Mouse (Mus musculus): ENCODE measurements around the gene Rnf149.
A peak's percentile ranks its signal among the peaks of the same experiment; 100 is the strongest.
"Not testable (repeated sequence)": the region's sequence is repeated elsewhere in the genome, so short reads cannot be mapped to it uniquely, and the experiment has no call there.

The Rnf149 gene

GRCm38 (mm10) chr1:39577253-39577705 lies at the start of gene Rnf149:
Rnf149 (minus strand) TSS chr1:39577405.
- DNase-seq, result peak; percentile 100

DNA sequence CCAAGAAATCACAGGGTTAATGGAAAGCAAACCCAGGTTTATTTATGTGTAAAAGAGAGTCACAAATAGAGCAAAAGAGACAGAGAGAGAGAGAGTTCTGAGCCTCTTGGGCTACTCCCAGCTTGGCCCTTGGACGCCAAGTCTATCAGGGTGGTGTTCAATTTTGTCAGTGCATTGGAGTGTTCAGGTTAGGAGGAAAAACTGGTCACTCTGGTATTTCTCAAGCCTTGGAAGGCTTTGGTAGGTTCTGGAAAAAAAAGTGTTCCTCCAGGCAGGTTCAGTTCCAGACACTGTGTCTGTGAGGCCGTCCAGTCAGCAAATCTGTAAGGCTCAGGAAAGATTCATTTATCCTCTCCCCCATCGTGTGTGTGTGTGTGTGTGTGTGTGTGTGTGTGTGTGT lies 48.3 kb upstream of the Rnf149 start:
- DNase-seq, result no peak

DNA sequence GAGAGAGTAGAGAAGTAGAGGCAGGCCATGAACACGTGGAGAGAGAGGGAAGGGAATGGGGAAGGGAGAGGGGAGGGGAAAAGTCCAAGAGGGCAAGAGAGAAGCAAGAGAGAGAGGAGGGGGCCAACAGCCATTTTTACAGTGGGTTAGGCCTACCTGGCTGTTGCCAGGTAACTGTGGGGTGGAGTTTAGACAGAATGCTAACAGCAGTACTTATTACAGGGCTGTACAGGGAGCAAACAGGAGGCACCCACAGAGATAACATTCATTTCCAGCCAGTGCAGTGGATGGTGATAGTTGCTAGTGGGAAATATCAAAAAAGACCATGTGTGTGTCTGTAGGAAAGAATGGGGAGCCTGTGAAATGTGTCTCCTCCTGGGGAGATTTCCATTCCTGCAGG lies 46.5 kb upstream of the Rnf149 start:
- DNase-seq, result no peak

DNA sequence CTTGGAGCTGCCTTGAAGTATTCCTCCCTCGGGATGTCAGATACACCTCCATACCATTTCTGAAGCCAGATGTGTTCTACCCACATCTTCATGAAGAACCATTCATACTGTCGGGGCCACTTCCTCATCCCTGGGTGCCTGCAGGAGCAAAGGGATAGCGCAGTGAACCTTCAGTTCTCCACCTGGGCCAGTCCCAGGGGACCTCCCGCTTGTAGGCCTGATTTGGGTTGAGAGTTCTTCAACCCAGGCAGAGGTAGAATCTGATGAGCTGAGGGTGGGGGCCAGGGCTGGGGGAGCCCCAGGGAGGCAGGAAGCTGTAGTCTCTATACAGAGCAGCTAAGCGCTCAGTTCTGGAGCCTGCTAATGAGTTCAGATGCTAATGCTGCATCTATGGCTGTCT lies 45.9 kb upstream of the Rnf149 start:
- no peak for DNase-seq

GRCm38 (mm10) chr1:39618524-39618923 lies 41.3 kb upstream of the Rnf149 start:
- DNase-seq, result no peak

DNA sequence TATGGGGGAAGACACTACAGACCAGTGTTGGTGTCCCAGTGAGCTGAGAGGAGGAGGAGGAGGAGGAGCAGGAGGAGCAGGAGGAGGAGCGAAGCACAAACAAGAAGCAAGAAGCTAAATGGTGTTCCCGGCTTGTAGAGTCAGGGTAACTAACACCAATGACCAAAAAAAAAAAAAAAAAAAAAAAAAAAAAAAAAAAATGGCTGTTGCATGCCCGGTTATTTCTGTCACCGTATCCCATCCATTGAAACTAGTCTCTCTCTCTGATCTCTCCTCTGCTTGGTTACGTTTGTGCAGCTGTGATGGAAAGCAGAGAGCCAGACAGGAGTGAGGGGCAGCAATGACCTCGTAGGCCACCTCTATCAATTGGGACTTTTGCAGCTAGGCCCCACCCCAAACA lies 38.3 kb upstream of the Rnf149 start:
- no peak for DNase-seq

GRCm38 (mm10) chr1:39614462-39615279 lies 37.5 kb upstream of the Rnf149 start:
- DNase-seq, result peak; percentile 68

GRCm38 (mm10) chr1:39613061-39613460 lies 35.9 kb upstream of the Rnf149 start:
- DNase-seq, result no peak

- DNase-seq, result no peak
Measured at GRCm38 (mm10) chr1:39612491-39612890, 35.3 kb upstream of the Rnf149 start.

- no peak for DNase-seq
Measured at GRCm38 (mm10) chr1:39608534-39608933, 31.3 kb upstream of the Rnf149 start.

- DNase-seq, result no peak
Measured at GRCm38 (mm10) chr1:39602477-39602876, 25.3 kb upstream of the Rnf149 start.

- DNase-seq, result no peak
Measured at GRCm38 (mm10) chr1:39598726-39599125, 21.5 kb upstream of the Rnf149 start.

- DNase-seq, result not testable (repeated sequence)
Measured at GRCm38 (mm10) chr1:39597135-39597534, 19.9 kb upstream of the Rnf149 start.

GRCm38 (mm10) chr1:39593836-39594235 lies 16.6 kb upstream of the Rnf149 start:
- no peak for DNase-seq

DNA sequence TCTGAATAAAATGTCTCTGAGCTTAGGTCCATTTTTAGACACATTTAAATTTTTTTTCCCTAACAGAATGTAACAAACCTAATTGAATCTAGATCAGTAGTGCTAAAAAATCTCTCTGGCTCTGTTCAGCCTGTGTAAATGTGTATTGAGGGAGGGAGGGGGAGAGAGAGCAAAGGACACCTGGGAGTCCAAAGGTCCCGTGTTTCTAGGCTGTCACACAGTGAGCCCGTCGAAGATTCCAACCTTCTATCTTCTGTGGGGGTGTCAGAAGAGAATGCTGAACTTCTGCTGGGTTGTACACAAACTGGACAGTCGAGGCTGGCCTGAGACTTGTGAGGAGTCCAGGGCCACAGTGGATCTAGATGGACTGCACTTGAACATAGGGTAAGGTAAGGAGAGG lies 14.9 kb upstream of the Rnf149 start:
- no peak for DNase-seq

- not testable (repeated sequence) for DNase-seq
Measured at GRCm38 (mm10) chr1:39591557-39591956, 14.4 kb upstream of the Rnf149 start.

DNA sequence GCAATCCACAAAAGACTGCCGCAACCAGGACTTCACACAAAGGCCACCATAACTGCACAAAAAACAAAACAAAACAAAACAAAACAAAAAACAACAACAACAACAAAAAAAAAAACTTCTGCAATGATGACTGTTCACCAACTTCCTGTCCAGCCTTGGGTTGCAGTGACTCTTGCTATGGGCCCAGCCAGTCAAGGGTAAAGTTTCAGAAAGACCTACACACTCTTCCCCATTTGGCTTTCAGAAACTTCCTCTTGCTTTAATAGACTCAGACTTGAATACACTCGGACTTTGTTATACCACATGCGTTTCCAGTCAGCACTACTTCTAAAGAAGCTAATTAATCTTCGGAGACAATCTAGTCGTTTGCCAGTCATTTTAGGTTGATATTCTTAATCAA lies 13.0 kb upstream of the Rnf149 start:
- no peak for DNase-seq

GRCm38 (mm10) chr1:39585416-39585815 lies 8.2 kb upstream of the Rnf149 start:
- no peak for DNase-seq

DNA sequence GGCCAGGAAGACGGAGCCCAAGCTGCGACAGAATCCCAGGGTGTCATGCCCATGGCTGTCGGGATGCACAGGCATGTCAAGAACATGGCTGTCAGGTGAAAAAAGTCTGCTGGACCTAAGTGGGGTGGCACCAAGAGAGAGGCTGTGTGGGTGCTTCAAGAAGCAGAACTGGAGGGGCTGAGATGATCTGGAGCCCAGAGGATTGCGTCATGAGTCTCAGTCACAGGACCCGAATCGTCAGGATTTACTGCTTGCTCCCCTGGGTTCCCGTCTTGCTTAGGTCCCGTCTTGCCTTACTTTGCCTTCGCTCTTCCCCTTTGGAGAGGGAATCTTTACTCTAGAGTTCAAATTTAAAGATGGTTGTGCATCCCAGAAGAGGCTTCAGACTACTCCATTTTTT lies 6.0 kb upstream of the Rnf149 start:
- DNase-seq, result no peak

GRCm38 (mm10) chr1:39581215-39581614 lies 4.0 kb upstream of the Rnf149 start:
- DNase-seq, result no peak

DNA sequence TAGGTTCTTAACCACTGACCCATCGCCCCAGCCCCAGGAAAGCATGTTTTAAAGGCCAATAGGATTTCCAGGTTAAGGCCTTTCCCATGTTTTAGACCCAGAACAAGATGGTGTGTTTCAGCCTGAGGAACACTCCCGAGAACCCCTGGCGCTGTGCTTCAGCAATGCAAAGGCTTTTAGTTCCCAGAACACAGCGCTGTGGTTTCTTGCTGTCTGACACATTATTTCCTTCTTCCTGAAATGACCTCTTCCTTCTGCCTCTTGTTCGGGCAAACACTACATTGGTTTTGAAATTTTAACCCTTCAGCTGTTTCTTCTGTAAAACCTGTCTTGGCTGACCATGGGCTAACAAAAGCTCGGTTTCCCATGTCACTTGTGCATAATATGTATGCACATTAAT lies 1.9 kb upstream of the Rnf149 start:
- no peak for DNase-seq

DNA sequence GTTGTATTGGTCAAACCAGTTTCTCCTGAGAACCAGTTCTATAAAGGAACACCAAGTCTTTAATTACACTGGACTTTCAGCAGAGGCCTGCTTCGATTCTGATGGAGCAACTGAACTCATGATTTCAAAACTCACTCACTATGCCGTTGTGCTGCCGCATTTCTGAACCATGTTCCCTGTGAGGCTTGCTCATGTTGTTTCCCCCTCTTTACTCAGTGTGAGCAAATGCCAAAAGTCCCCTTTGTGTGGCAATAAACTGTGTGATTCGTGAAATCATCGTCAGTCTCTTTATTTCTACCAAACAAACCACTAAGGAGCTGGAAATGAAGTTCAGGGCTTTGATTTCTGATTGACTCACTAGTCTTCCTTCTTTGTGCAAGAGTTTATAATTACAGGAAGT lies 1.2 kb upstream of the Rnf149 start:
- no peak for DNase-seq

DNA sequence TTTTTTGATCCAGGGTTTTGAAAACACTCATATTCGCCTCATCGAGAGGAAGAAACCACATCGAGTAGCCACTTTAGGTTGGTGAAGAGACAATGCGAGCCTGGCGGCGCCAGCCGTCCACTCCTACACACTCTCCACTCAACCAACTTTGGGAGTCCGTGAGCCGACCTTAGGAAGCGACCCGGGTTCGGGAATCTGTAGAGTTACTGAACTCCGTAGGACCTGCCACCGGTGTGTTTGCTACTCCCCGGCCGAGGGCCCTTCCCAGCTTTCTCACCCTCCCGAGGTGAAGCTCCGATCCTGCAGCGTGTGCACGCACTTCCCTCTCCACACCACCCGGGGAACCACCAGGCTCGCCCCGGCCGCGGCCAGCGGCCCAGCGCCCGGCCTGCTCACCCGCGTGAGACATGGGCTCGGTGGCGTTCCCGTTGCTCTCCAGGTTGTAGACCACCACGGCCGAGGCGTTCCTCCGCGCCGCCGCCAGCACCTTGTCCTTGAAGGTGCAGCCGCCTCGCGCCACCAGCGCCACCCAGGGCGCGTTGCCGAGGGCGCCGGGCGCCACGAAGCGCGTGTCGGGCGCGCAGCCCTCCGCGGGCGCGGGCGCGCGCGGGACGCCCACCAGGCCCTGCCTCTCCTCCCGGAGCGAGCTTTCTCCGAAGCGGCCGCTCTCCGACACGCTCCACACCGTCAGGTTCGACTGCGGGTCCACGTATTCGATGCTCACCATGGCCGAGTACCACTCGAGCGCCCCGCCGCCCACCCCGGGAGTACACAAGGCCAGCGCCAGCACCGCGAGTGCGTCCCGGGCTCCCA lies 568 bp downstream of the Rnf149 start:
- DNase-seq, result peak; percentile 84

GRCm38 (mm10) chr1:39575778-39576375 lies 1.3 kb downstream of the Rnf149 start:
- DNase-seq, result no peak
